Mouse (Mus musculus) bone marrow, adult 2 months (tissue): ENCODE results near the gene Ifih1.

Experiments used
- CTCF ChIP-seq: fragments of 200-500 bp; IDR thresholded peaks from 2 replicates; pipeline ENCODE4 v1.5.1; 2011; ENCODE audit warnings: low read length, control low read depth; ENCODE audit not compliant: control insufficient read depth, insufficient read depth
- POLR2A ChIP-seq: fragments of 200-500 bp; IDR thresholded peaks from 2 replicates; pipeline ENCODE4 v1.6.1; 2011; ENCODE audit warnings: low read depth, mild to moderate bottlenecking, control low read depth, low read length, borderline replicate concordance; ENCODE audit not compliant: control insufficient read depth

DNA sequence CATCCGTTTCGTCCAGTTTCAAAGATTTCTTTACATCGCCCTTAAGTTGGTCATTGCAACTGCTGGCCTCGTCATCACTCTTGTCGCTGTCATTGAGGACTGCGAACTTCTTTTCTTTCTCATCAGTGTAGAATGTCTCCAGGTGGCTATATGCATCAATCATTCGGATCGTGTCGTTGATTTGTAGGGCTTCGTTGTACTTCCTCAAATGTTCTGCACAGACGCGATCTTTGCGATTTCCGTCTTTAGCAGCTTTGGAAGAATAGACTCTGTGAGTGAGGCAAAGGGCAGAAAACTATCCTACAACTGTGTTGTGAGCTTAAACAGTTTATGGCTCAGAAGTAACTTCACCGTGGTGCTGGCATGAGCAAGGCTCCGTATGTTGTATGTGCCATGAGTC is 39.9 kb downstream of the Ifih1 start:
- no peak for TF ChIP-seq CTCF
- TF ChIP-seq POLR2A = no peak
